Mouse (Mus musculus) lung, postnatal 4 days (tissue): ENCODE results near the gene Crhr2.
A peak's percentile ranks its signal among the peaks of the same experiment; 100 is the strongest.

Source experiments
- DNase-seq, 2 experiments: peaks; one replicate each; pipeline ENCODE4 v3.0.0; 2021

The Crhr2 gene

GRCm38 (mm10) chr6:55117325-55118109 is 15.3 kb downstream of the Crhr2 start:
- peak; percentile 9 to 39 for DNase-seq

- peak; percentile 31 to 62 for DNase-seq
These were observed 24.5 kb downstream of the Crhr2 start for GRCm38 (mm10) chr6:55108358-55108757.

- DNase-seq = no peak
These were observed 34.2 kb downstream of the Crhr2 start for GRCm38 (mm10) chr6:55098603-55099002.

- peak; percentile 29 to 69 for DNase-seq
These were observed 34.8 kb downstream of the Crhr2 start for GRCm38 (mm10) chr6:55098030-55098429.

GRCm38 (mm10) chr6:55093431-55094146 is 39.2 kb downstream of the Crhr2 start:
- DNase-seq = no peak

- no peak for DNase-seq
These were observed 41.4 kb downstream of the Crhr2 start for GRCm38 (mm10) chr6:55091396-55091795.

GRCm38 (mm10) chr6:55090639-55091038 is 42.2 kb downstream of the Crhr2 start:
- no peak for DNase-seq

- no peak for DNase-seq
These were observed 45.5 kb downstream of the Crhr2 start for GRCm38 (mm10) chr6:55087355-55087754.

GRCm38 (mm10) chr6:55082261-55083051 is 50.4 kb downstream of the Crhr2 start:
- no peak for DNase-seq

- DNase-seq = no peak
These were observed 51.4 kb downstream of the Crhr2 start for GRCm38 (mm10) chr6:55081379-55081778.

GRCm38 (mm10) chr6:55076561-55077255 is 56.1 kb downstream of the Crhr2 start:
- no peak for DNase-seq

- DNase-seq = no peak
These were observed 66.9 kb downstream of the Crhr2 start for GRCm38 (mm10) chr6:55065903-55066302.

- no peak for DNase-seq
These were observed 68.4 kb downstream of the Crhr2 start for GRCm38 (mm10) chr6:55064477-55064827.

- no peak for DNase-seq
These were observed 68.9 kb downstream of the Crhr2 start for GRCm38 (mm10) chr6:55063793-55064476.

GRCm38 (mm10) chr6:55062200-55062599 is 70.6 kb downstream of the Crhr2 start:
- no peak for DNase-seq

- no peak for DNase-seq
These were observed 71.5 kb downstream of the Crhr2 start for GRCm38 (mm10) chr6:55061328-55061727.

- DNase-seq = no peak
These were observed 72.5 kb downstream of the Crhr2 start for GRCm38 (mm10) chr6:55060241-55060825.

GRCm38 (mm10) chr6:55057427-55057826 is 75.4 kb downstream of the Crhr2 start:
- no peak for DNase-seq

GRCm38 (mm10) chr6:55054491-55054890 is 78.3 kb downstream of the Crhr2 start:
- no peak for DNase-seq

GRCm38 (mm10) chr6:55049186-55049585 is 83.6 kb downstream of the Crhr2 start:
- no peak for DNase-seq

- DNase-seq = no peak
These were observed 87.5 kb downstream of the Crhr2 start for GRCm38 (mm10) chr6:55045326-55045725.

GRCm38 (mm10) chr6:55044542-55044941 is 88.3 kb downstream of the Crhr2 start:
- DNase-seq = no peak
